Mouse (Mus musculus): Measurements from ENCODE around the gene Olfr701.

GRCm38 (mm10) chr7:106862885-106863284 lies 49.0 kb downstream of the Olfr701 start, which contains the start of gene Olfr704:
- TF ChIP-seq POLR2A (IDR thresholded peaks at IDR 0.05; ENCODE audit: borderline replicate concordance, low read depth, low read length) (no peak), CTCF (IDR thresholded peaks at IDR 0.05; ENCODE audit: low read depth, low read length) (no peak)
